Mouse (Mus musculus) heart, embryonic 16.5 days (tissue): ENCODE data around the gene Myoz1. TPM values are rescaled to one million over a fixed set of nuclear protein-coding genes. Genes with fewer than 3 reads are reported as not detected.

Source experiments
- ATAC-seq: fragments of 200-750 bp; cut with Nextera tagmentation; replicated peaks from 2 replicates; pipeline ENCODE4 v1.8.0; 2017; ENCODE audit warnings: moderate number of reproducible peaks; ENCODE audit not compliant: insufficient read depth, low FRiP score; ENCODE audit errors: extremely low read depth
- H3K27ac ChIP-seq: fragments of 300-500 bp; sonication (generic); 2 replicates; pipeline ENCODE4 v1.5.1; 2014; ENCODE audit warnings: mild to moderate bottlenecking, low read length, control low read depth, moderate library complexity
- H3K27me3 ChIP-seq: fragments of 300-500 bp; sonication (generic); 2 replicates; pipeline ENCODE4 v1.6.1; 2014; ENCODE audit warnings: low read length, mixed read lengths; ENCODE audit not compliant: control insufficient read depth, insufficient read depth
- H3K36me3 ChIP-seq: fragments of 300-500 bp; sonication (generic); 2 replicates; pipeline ENCODE4 v1.6.1; 2014; ENCODE audit not compliant: control insufficient read depth, insufficient read depth
- H3K4me1 ChIP-seq: fragments of 300-500 bp; sonication (generic); 2 replicates; pipeline ENCODE4 v1.6.1; 2014; ENCODE audit warnings: low read length, mixed read lengths; ENCODE audit not compliant: control insufficient read depth, insufficient read depth
- H3K4me2 ChIP-seq: fragments of 300-500 bp; sonication (generic); 2 replicates; pipeline ENCODE4 v1.6.1; 2014; ENCODE audit warnings: low read depth, mild to moderate bottlenecking, control low read depth, low read length
- H3K4me3 ChIP-seq: fragments of 300-500 bp; sonication (generic); 2 replicates; pipeline ENCODE4 v1.5.1; 2014; ENCODE audit warnings: mild to moderate bottlenecking, control low read depth, low read length
- H3K9ac ChIP-seq: fragments of 300-500 bp; sonication (generic); 2 replicates; pipeline ENCODE4 v1.6.1; 2014; ENCODE audit warnings: low read length, control low read depth
- H3K9me3 ChIP-seq: fragments of 300-500 bp; sonication (generic); replicated peaks from 2 replicates; pipeline ENCODE4 v1.6.1; 2016; ENCODE audit warnings: low read length; ENCODE audit not compliant: control insufficient read depth
- WGBS: fragments of 180-500 bp; shearing (Covaris S2); extraction: QIAGEN DNeasy Blood & Tissue Kit; methylation state at CpG from one replicate; pipeline ENCODE4 v1.1.7; 2014; 5-methylcytosine and 5-hydroxymethylcytosine counted together
- polyA plus RNA-seq: library from polyadenylated mRNA; unstranded; fragments of >200 nt; fragmentation: Nextera tagmentation; extraction: Ambion mirVana; gene quantifications from 2 replicates; pipeline ENCODE4 v1.2.1, GENCODE M21; 2015

Gene Myoz1
- polyA plus RNA-seq, 1 experiment from 2014 or later: 14.9 TPM

DNA sequence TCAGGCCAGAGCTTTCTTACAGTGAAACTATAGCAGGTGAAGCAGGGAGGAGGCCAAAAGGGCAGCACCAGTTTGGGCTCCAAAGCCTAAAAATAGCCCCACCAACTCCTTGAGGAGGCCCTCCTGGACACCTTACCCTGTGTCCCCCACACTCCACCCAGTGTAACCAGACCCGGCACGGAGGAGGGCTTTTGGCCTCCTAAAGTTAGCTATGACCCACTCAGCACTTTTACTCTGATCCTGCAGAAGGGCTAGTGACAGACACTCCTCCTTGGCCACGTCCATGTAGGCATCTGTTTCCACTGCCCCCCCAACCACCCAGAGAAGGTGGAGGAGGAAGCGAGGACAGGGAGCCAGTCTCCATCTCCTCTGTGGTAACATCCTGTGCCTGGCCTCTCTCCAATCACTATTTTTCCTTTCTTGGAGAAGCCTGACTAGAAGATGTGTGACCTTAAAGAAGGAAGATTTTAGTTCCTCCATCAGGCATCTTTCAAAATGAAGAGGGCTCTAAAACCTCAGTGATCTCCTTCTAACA is 4.6 kb downstream of the Myoz1 start:
- 0 out of 2 replicates have a peak, but pooled peaks have one; percentile 21 for ATAC-seq
- Histone ChIP-seq H3K9me3 (no peaks in the 10 kb centered on the region), H3K4me1 (peaks cover 10% of the 10 kb centered on the region), H3K9ac (0 out of 2 replicates have a peak overlapping the region, but pooled peaks have one; percentile 20), H3K4me3 (no peak overlapping the region), H3K27ac (no peak overlapping the region), H3K36me3 (no peaks in the 10 kb centered on the region), H3K27me3 (no peaks in the 10 kb centered on the region), H3K4me2 (no peak overlapping the region)
- 47% methylated on average over 4 of the region's 4 CpGs for WGBS

DNA sequence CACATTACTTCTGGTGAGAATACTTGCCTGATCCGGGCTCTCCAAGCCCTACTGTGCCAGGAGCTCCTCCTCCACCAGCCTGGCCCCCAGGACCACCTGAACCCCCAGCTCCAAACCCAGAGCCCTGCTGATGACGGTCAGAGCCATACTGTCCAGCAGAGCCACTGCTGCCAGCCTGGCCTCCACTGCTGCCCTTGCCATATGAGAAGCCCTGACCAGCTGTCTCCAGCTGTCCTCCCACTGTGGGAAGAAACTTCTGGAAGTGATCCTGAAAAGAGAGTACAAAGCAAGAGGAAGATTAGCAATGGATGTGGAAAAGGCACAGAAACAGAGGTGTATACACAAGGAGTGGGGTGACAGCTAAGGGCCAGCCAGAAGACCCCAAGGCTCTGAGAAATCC is 5.3 kb downstream of the Myoz1 start:
- no peaks in the 10 kb centered on the region for H3K36me3 ChIP-seq
- 74% methylated on average over 2 of the region's 2 CpGs for WGBS
- no peak overlapping the region for H3K4me2 ChIP-seq
- no peak for ATAC-seq
- no peak overlapping the region for H3K4me3 ChIP-seq
- H3K27me3 ChIP-seq: no peaks in the 10 kb centered on the region
- H3K4me1 ChIP-seq: peaks cover 4% of the 10 kb centered on the region
- no peak overlapping the region for H3K9ac ChIP-seq
- no peak overlapping the region for H3K27ac ChIP-seq
- no peaks in the 10 kb centered on the region for H3K9me3 ChIP-seq

DNA sequence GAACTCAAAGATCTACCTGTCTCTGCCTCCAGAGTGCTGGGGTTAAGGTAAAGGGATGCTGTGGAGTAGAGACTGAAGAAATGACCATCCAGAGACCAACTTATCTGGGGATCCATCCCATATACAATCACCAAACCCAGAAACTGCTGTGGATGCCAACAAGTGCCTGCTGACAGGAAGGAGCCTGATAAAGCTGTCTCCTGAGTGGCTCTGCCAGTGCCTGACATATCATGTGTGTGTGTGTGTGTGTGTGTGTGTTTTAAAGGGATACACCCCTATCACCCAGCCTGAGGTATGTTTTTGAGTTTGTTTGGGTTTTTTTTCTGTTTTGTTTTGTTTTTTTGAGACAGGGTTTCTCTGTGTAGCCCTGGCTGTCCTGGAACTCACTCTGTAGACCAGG is 10.0 kb downstream of the Myoz1 start:
- Histone ChIP-seq H3K27ac (no peak overlapping the region), H3K9ac (no peak overlapping the region)
- no peak for ATAC-seq

DNA sequence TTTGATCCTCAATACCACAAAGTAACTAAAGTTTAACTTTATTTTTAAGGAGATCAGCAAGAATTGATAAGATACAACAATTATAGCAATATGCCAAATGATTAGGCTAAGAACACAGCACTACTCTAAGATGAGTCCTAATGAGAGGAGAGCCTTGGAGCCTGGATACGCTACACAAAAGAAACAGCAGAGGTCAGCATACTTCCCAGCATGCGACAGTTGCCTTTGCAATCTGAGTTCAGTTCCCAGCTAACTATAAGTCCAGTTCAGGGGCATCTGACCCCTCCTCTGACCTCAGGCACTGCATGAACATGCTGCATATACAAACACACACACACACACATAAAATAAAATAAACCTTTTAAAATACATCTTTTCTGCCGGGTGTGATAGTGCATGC is 10.8 kb downstream of the Myoz1 start:
- Histone ChIP-seq H3K4me2 (no peak overlapping the region), H3K27ac (no peak overlapping the region), H3K4me3 (no peak overlapping the region), H3K4me1 (peaks cover 7% of the 10 kb centered on the region), H3K27me3 (no peaks in the 10 kb centered on the region), H3K9me3 (no peaks in the 10 kb centered on the region), H3K9ac (no peak overlapping the region), H3K36me3 (no peaks in the 10 kb centered on the region)
- ATAC-seq: no peak
- 55% methylated on average over 3 of the region's 3 CpGs for WGBS

More for the DNA sequence above, 10.0 kb downstream of the Myoz1 start:
- no peaks in the 10 kb centered on the region for H3K36me3 ChIP-seq
- no peaks in the 10 kb centered on the region for H3K9me3 ChIP-seq
- H3K4me2 ChIP-seq: no peak overlapping the region
- peaks cover 7% of the 10 kb centered on the region for H3K4me1 ChIP-seq
- H3K4me3 ChIP-seq: no peak overlapping the region
- H3K27me3 ChIP-seq: no peaks in the 10 kb centered on the region

DNA sequence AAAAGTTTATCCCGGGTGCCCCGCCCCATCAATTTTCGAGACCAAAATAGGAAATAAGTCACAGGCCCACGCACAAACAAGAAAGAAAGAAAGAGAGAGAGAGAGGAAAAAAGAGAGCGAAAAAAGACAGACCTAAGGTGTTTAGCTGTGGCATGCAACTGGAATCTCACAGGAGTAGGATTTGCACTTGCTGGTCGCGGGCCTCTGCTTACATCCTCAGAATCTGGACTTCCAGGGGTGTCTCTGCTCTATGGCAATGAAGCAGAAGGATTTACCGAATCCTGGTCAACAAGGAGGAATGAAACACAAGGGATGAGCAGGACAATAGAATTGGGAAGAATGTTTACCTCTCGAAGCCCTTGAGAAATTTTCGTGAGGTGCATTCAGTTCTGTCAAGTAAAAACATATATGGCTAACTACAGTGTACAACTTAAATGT is 14.9 kb downstream of the Myoz1 start:
- Histone ChIP-seq H3K4me2 (peak overlapping the region; percentile 86), H3K4me3 (peak overlapping the region; percentile 90), H3K27me3 (no peaks in the 10 kb centered on the region), H3K4me1 (peaks cover 11% of the 10 kb centered on the region), H3K36me3 (no peaks in the 10 kb centered on the region), H3K9ac (peak overlapping the region; percentile 98), H3K27ac (peak overlapping the region; percentile 96), H3K9me3 (no peaks in the 10 kb centered on the region)
- WGBS: 15% methylated on average over 10 of the region's 10 CpGs
- 0 out of 2 replicates have a peak, but pooled peaks have one; percentile 2 for ATAC-seq

DNA sequence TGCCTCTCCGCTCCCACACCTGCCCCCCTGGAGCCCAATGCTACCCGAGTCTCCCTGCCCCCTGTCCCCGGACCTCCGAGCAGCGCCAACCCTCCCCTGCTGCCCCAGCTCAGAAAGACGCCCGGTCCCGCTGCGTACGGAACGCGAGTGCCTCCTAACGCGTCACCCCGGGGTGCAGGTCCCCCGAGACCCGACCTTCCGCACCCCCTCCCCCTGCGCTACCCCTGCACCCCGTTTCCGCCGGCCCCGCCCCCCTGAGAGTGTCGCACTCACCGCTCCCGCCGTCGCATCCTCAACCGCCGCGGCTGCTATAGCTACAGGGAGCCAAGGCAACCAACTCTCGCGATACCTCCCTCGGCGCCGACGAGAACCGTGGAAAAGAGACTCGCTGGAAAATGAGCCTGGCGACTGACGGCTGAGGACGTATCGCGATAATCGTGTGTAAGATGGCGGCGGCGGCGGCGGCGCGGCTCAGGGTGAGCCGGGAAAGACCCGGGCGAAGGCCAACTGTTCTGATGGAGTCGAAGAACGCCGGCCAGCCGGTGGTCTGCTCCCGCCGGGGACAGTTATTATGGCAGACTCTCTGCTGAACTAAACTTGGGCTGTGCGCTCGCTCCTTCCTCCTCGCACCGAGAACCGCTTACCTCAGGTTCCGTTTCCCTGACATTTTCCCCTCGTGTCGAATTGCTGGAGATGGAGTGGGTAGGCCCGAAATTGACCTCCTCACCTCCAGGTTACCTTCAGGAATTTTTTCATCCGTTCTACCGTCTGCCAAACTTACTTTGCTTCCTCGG is 15.5 kb downstream of the Myoz1 start, which contains the start of gene Usp54:
Gene Usp54, minus strand, starts transcription at position 420 of the 794 bp plus-strand sequence.
- H3K27ac ChIP-seq: peak within 1 kb of the TSS; percentile 96
- H3K4me2 ChIP-seq: peak within 1 kb of the TSS; percentile 94
- H3K4me1 ChIP-seq: peaks cover 11% of the 10 kb centered on the region
- peak within 1 kb of the TSS; percentile 98 for H3K9ac ChIP-seq
- peak; percentile 92 for ATAC-seq
- no peaks in the 10 kb centered on the region for H3K36me3 ChIP-seq
- H3K4me3 ChIP-seq: peak within 1 kb of the TSS; percentile 90
- H3K9me3 ChIP-seq: no peaks in the 10 kb centered on the region
- WGBS: under 1% methylated on average over 73 of the region's 73 CpGs
- H3K27me3 ChIP-seq: no peaks in the 10 kb centered on the region

DNA sequence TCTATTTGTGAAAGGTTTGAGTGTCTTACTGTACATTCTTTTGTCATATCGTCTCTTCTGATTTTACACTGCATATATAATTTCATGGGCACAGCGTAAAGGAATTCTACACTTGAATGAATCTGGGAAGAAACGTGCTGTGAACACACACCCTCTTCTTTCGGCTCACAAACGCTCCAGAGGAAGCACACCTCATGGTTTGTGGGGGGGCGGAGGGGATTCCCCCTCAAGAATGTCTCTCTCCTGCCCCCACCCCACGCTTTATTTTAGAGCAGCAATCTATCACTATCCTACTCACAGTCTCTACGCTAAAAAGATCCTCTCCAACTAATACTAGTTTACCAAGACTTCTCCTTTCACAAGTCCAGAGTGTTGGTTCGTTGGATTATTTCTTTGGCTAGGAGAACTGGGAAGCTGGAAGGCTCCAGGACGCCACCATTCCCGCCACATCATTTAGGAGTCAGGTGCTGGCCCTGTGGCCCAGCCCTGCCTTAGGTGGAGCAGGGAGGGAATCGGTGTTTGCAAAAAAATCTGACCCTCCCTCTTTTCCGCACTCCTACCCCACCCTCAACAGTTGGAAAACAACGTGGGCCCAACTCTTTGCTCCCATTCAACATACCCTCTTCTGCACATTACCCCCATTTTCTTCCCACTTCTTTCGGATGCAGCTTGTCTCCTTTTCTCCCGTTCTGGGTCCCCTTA is 16.3 kb downstream of the Myoz1 start:
- WGBS: 5% methylated on average over 16 of the region's 16 CpGs
- peak overlapping the region; percentile 98 for H3K9ac ChIP-seq
- H3K4me3 ChIP-seq: peak overlapping the region; percentile 90
- no peaks in the 10 kb centered on the region for H3K27me3 ChIP-seq
- H3K36me3 ChIP-seq: no peaks in the 10 kb centered on the region
- H3K27ac ChIP-seq: peak overlapping the region; percentile 96
- H3K4me1 ChIP-seq: peaks cover 11% of the 10 kb centered on the region
- peak overlapping the region; percentile 94 for H3K4me2 ChIP-seq
- peak; percentile 23 for ATAC-seq
- H3K9me3 ChIP-seq: no peaks in the 10 kb centered on the region

DNA sequence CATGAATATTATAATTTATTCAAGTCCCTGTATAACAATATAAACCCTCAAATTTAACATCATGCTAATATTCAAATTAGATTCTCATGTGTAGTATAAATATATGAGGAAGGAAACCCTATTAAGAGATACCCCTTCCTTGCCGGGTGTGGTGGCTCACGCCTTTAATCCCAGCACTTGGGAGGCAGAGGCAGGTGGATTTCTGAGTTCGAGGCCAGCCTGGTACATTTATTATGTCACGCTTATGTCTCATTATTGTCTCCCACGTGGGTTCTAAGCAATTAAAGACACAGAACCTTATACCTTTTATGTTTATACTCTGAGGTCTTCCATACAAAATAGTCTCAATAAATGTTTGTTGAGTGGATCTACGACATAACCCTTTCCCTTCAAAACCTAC is 17.6 kb downstream of the Myoz1 start:
- no peaks in the 10 kb centered on the region for H3K9me3 ChIP-seq
- 92% methylated on average over 6 of the region's 6 CpGs for WGBS
- no peak overlapping the region for H3K4me2 ChIP-seq
- H3K27ac ChIP-seq: no peak overlapping the region
- H3K9ac ChIP-seq: no peak overlapping the region
- ATAC-seq: no peak
- no peaks in the 10 kb centered on the region for H3K36me3 ChIP-seq
- H3K4me3 ChIP-seq: no peak overlapping the region
- H3K4me1 ChIP-seq: peaks cover 11% of the 10 kb centered on the region
- no peaks in the 10 kb centered on the region for H3K27me3 ChIP-seq
